Mouse (Mus musculus) megakaryocyte-erythroid progenitor cell, adult 5 weeks (primary cell): ENCODE measurements around the gene Fkbp5. TPM values are rescaled to one million over a fixed set of nuclear protein-coding genes. Genes with fewer than 3 reads are reported as not detected.

Experiments
- polyA plus RNA-seq: library from polyadenylated mRNA; stranded (reverse); fragments of >175 nt; gene quantifications from 2 replicates; pipeline ENCODE4 v1.2.3, GENCODE M21; 2012

Gene Fkbp5
- 70.8 and 85.6 TPM in 2 replicates for polyA plus RNA-seq

GRCm38 (mm10) chr17:28517441-28517955, at the start of gene Fkbp5:
TSS of gene Fkbp5 (minus strand) at chr17:28517527.

DNA sequence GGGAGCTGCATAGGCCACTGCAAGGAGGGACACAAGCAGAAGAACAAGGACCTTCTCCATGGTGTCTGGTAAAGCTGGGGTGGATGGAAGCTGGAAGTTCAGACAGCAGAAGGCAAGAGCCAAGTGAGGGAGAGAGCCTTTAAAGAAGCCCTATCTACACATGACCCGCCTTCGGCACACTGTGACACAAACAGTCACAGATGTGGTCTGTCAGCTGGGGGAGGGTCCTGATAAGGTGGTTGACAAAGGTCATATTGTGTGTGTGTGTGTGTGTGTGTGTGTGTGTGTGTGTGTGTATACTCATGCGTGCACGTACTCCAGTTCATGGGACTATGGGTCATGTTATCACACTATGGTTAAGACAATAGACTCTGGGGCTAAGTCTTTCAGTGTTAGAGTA, 43.3 kb upstream of the Fkbp5 start, which contains the start of gene Clps:
Clps (minus strand) TSS at position 169 of the 400 bp plus-strand sequence.

DNA sequence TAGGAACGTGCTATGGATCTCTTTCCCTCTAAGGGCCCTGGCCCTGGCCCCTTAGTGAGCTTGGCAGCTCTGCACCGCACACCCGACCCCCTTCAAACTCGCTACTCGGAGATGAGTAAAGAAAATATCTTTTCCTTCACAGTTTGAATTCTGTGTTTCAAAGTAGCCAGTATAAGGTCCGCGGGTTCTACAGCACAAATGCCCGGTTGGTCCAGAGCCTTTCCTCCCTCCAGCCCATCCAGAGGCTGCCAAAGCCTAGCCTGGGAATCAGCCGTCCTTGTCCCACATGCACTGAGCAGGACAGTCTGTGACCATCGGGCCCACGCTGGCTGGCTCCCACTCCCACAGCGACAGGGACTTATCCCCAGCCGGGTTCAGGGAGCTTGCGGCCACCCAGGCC, 31.8 kb upstream of the Fkbp5 start, which contains the start of gene Clpsl2:
Clpsl2 (plus strand) TSS at position 301 of the 400 bp plus-strand sequence.

DNA sequence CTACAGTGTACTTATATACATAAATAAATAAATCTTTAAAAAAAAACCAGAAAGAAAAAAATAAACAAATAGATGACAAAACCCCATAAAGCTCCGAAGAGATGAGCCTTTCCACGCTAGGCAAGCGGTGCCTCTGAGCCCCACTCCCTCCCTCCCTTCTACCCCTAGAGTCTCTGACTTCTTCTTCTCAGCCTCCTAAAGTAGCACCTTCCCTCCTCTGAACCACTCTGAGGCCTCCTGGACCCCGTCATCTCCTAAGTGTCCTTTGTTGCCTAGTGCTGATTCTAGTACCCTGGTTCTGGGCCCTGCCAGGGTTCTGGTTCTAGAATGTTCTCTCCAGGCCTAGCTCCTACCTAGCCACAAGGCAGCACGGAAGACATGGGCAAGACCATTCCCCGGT, 13.2 kb upstream of the Fkbp5 start, which contains the start of gene Armc12:
Armc12 (plus strand) TSS at position 301 of the 400 bp plus-strand sequence.

DNA sequence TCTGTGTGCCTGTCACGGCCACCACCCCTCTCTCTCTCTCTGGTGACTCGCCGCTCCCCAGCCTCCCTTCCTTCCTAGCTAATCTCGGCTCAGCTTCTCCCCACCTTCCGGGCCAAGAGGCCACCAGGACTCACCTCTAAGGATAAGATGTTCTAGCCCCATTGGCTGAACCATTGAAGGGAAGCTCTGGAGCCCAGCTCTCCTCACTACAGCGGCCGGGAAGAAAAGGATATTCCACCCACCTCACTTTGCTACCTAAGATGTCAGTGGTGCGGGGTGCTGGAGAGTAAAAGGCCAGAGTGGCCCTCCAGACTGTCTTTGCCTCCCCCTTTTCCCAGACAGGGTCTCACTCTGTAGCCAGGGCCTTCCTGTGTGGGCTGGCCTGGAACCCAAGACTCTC, 152.2 kb downstream of the Fkbp5 start, which contains the start of gene Tulp1:
Tulp1 (minus strand) TSS at position 101 of the 400 bp plus-strand sequence.

GRCm38 (mm10) chr17:28350466-28351352, 166.6 kb downstream of the Fkbp5 start, which contains the start of gene Tead3:
TSS of gene Tead3 (minus strand) at chr17:28350817.

Other genes starting within 250 kb of the Fkbp5 start
- gene Fance, start 204.0 kb downstream of the Fkbp5 start, polyA plus RNA-seq: 51.2 and 69.4 TPM in 2 replicates
- gene Rpl10a, start 189.1 kb downstream of the Fkbp5 start, polyA plus RNA-seq: 8,332 and 8,634 TPM in 2 replicates
- 1.3 and 1.9 TPM in 2 replicates for gene Tead3, start 166.7 kb downstream of the Fkbp5 start, polyA plus RNA-seq
- 0.29 and 0.40 TPM in 2 replicates for gene Tulp1, start 152.3 kb downstream of the Fkbp5 start, polyA plus RNA-seq
- not detected in 2 replicates for gene Armc12, start 13.3 kb upstream of the Fkbp5 start, polyA plus RNA-seq
- not detected in 2 replicates for gene Clpsl2, start 31.9 kb upstream of the Fkbp5 start, polyA plus RNA-seq
- gene Clps, start 43.2 kb upstream of the Fkbp5 start, polyA plus RNA-seq: not detected in 2 replicates
- gene Lhfpl5, start 58.1 kb upstream of the Fkbp5 start, polyA plus RNA-seq: not detected in 2 replicates
- gene Srpk1, start 105.2 kb upstream of the Fkbp5 start, polyA plus RNA-seq: 107 and 136 TPM in 2 replicates
- 0.68 and 1.2 TPM in 2 replicates for gene Slc26a8, start 172.7 kb upstream of the Fkbp5 start, polyA plus RNA-seq
- gene Mapk14, start 173.8 kb upstream of the Fkbp5 start, polyA plus RNA-seq: 81.6 and 100 TPM in 2 replicates
- 0.28 TPM in 1 of 2 replicates, not detected in the other for gene AC170998.1, start 208.6 kb upstream of the Fkbp5 start, polyA plus RNA-seq